In genomic region chr8:121350803-121351202, GRCm38 (mm10) we compare ENCODE assay signal across 30 mouse cellular contexts.
"Had no signal": no experiment of that assay in that cellular context is flagged by ENCODE, and none has a peak within 500 bp of the region (broad histone marks: within the 10 kb centered on the region; RNA-seq: fewer than 3 reads in every experiment).

No protein-coding gene starts in this region.

- H3K27me3 ChIP-seq: liver, embryonic 13.5 days; liver, embryonic 15.5 days; lung, embryonic 15.5 days; midbrain, embryonic 15.5 days; neural tube, embryonic 12.5 days had no signal

- H3K4me2 ChIP-seq: limb, embryonic 12.5 days; limb, embryonic 13.5 days; limb, embryonic 15.5 days; liver, embryonic 13.5 days; liver, embryonic 15.5 days; lung, embryonic 14.5 days; lung, embryonic 15.5 days; midbrain, embryonic 11.5 days; midbrain, embryonic 12.5 days; midbrain, embryonic 13.5 days; midbrain, embryonic 15.5 days; neural tube, embryonic 12.5 days had no signal

- DNase-seq: layer of hippocampus, postnatal 36 days; left cerebral cortex, postnatal 4 days; liver; liver, embryonic 13.5 days; lung, adult 18-20 months; lung, adult 2 months; lung, embryonic 14.5 days; lung, postnatal 10 days; lung, postnatal 14 days; lung, postnatal 36 days; lung, postnatal 4 days; midbrain, embryonic 14.5 days had no signal

- H3K36me3 ChIP-seq: limb, embryonic 12.5 days; limb, embryonic 13.5 days; limb, embryonic 15.5 days; liver, embryonic 13.5 days; liver, embryonic 15.5 days; lung, embryonic 15.5 days; midbrain, embryonic 10.5 days; midbrain, embryonic 12.5 days; midbrain, embryonic 13.5 days; midbrain, embryonic 15.5 days; neural tube, embryonic 12.5 days had no signal

- H3K9me3 ChIP-seq: limb, embryonic 12.5 days; limb, embryonic 13.5 days; limb, embryonic 15.5 days; liver, embryonic 13.5 days; liver, embryonic 15.5 days; lung, embryonic 15.5 days; megakaryocyte, embryonic 14.5 days; midbrain, embryonic 10.5 days; midbrain, embryonic 12.5 days; midbrain, embryonic 13.5 days; midbrain, embryonic 15.5 days; neural tube, embryonic 12.5 days had no signal

- H3K9ac ChIP-seq: limb, embryonic 12.5 days; limb, embryonic 13.5 days; limb, embryonic 15.5 days; liver, embryonic 13.5 days; liver, embryonic 14.5 days; liver, embryonic 15.5 days; lung, embryonic 14.5 days; lung, embryonic 15.5 days; midbrain, embryonic 12.5 days; midbrain, embryonic 13.5 days; midbrain, embryonic 15.5 days; neural tube, embryonic 12.5 days had no signal

- ATAC-seq: lung, postnatal 0 days; midbrain, embryonic 13.5 days; midbrain, embryonic 15.5 days; midbrain, embryonic 16.5 days had no signal

- H3K27ac ChIP-seq: left cerebral cortex, adult 2 months; limb, embryonic 12.5 days; limb, embryonic 13.5 days; limb, embryonic 15.5 days; liver, embryonic 13.5 days; liver, embryonic 14.5 days; liver, embryonic 15.5 days; lung, embryonic 15.5 days; macrophage; midbrain, embryonic 10.5 days; midbrain, embryonic 12.5 days; midbrain, embryonic 13.5 days; midbrain, embryonic 15.5 days; neural tube, embryonic 12.5 days had no signal

- H3K4me3 ChIP-seq: left cerebral cortex, adult 2 months; limb, embryonic 12.5 days; limb, embryonic 13.5 days; limb, embryonic 15.5 days; liver, embryonic 13.5 days; liver, embryonic 15.5 days; lung, embryonic 15.5 days; megakaryocyte, embryonic 14.5 days; midbrain, embryonic 10.5 days; midbrain, embryonic 12.5 days; midbrain, embryonic 13.5 days; midbrain, embryonic 15.5 days; myocyte; neural tube, embryonic 12.5 days had no signal

- H3K4me1 ChIP-seq: midbrain, embryonic 13.5 days; midbrain, embryonic 15.5 days had no signal
